10 mouse cellular contexts compared by ENCODE assay signal in the genomic region with DNA sequence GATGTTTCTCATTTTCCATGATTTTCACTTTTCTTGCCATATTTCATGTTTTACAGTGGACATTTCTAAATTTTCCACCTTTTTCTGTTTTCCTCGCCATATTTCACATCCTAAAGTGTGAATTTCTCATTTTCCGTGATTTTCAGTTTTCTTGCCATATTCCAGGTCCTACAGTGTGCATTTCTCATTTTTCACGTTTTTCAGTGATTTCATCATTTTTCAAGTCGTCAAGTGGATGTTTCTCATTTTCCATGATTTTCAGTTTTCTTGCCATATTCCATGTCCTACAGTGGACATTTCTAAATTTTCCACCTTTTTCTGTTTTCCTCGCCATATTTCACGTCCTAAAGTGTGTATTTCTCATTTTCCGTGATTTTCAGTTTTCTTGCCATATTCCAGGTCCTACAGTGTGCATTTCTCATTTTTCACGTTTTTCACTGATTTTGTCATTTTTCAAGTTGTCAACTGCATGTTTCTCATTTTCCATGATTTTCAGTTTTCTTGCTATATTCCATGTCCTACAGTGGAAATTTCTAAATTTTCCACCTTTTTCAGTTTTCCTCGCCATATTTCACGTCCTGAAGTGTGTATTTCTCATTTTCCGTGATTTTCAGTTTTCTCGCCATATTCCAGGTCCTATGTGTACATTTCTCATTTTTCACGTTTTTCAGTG. TPM values are rescaled to one million over a fixed set of nuclear protein-coding genes. Genes with fewer than 3 reads are reported as not detected.
DNase-seq lines count a peak whose midpoint lies in the region; ATAC-seq and TF ChIP-seq lines count a peak whose summit lies in the region.
"Not testable (repeated sequence)": the region's sequence is repeated elsewhere in the genome, so short reads cannot be mapped to it uniquely, and the experiment has no call there.
"Had no signal": no experiment of that assay in that cellular context is flagged by ENCODE, and none has a peak within 500 bp of the region (broad histone marks: within the 10 kb centered on the region; RNA-seq: fewer than 3 reads in every experiment).

TSS of gene Gm10718 (plus strand) at position 236 of the 673 bp plus-strand sequence.

- H3K36me3 ChIP-seq in liver, embryonic 13.5 days; thymus, adult 2 months (ENCODE audit: control insufficient read depth, insufficient read depth, low read length): not testable (repeated sequence)

- H3K27me3 ChIP-seq in liver, embryonic 13.5 days; thymus, adult 2 months (ENCODE audit: control insufficient read depth, insufficient read depth, low read length): not testable (repeated sequence)

- peak; percentile 63 for DNase-seq in T-cell, adult 2 months (ENCODE audit: low spot score)
- peak; percentile 2 to 8 for DNase-seq in cerebellum, postnatal 10 days
- DNase-seq in gastrocnemius, postnatal 10 days: peak; percentile 31
- DNase-seq in kidney, adult 11 months: peak; percentile 13
- DNase-seq in layer of hippocampus, adult 8-10 months (ENCODE audit: low spot score in 2 of 2): peak; percentile 20 to 37
- DNase-seq in liver, embryonic 13.5 days: peak; percentile 67
- peak; percentile 2 for DNase-seq in ovary, adult 18-20 months (ENCODE audit: low spot score)
- peak; percentile 6 for DNase-seq in thymus, adult 2 months

- 63% methylated on average over 12 of the region's 13 CpGs for WGBS in liver, embryonic 13.5 days (ENCODE audit: insufficient replicate concordance)
- 78% methylated on average over 12 of the region's 13 CpGs for WGBS in thymus, adult 2 months

- ATAC-seq in liver, embryonic 13.5 days (ENCODE audit: low read depth): not testable (repeated sequence)

- H3K4me3 ChIP-seq in liver, embryonic 13.5 days (replicated peaks); thymus, adult 2 months (ENCODE audit: control insufficient read depth, insufficient read depth, low read length): not testable (repeated sequence)

- H3K9me3 ChIP-seq in liver, embryonic 13.5 days (replicated peaks): not testable (repeated sequence)

- not testable (repeated sequence) for TF ChIP-seq CTCF in thymus, adult 2 months (IDR thresholded peaks at IDR 0.05; ENCODE audit: borderline replicate concordance, control insufficient read depth, extremely low read depth, insufficient read depth, low read length, poor library complexity)

- not testable (repeated sequence) for H3K9ac ChIP-seq in liver, embryonic 13.5 days

- H3K4me1 ChIP-seq in liver, embryonic 13.5 days (replicated peaks); thymus, adult 2 months (replicated peaks; ENCODE audit: control insufficient read depth, insufficient read depth, low read length): not testable (repeated sequence)

- H3K27ac ChIP-seq in liver, embryonic 13.5 days; thymus, adult 2 months (ENCODE audit: control insufficient read depth, insufficient read depth, low read length): not testable (repeated sequence)

- TF ChIP-seq POLR2A in thymus, adult 2 months (IDR thresholded peaks at IDR 0.05; ENCODE audit: control insufficient read depth, extremely low read depth, insufficient read depth, low read length, poor library complexity): not testable (repeated sequence)

- H3K4me2 ChIP-seq in liver, embryonic 13.5 days: not testable (repeated sequence)

RNA-seq across cellular contexts. Expression of gene Gm10718, which starts in this region (rescaled TPM):
- total RNA-seq in gastrocnemius, postnatal 10 days (2021): 1 to 10 TPM in 1 of 2 experiments, under 1 TPM in 1; 0.94 to 1.6 TPM
- total RNA-seq in layer of hippocampus, adult 8-10 months (2022): under 1 TPM in 2 of 4 experiments, not detected in 2; 0.68 to 0.81 TPM
- polyA plus RNA-seq in liver, embryonic 13.5 days (2015; fragmentation: Nextera tagmentation; extraction: Ambion mirVana): not detected in 2 replicates
- polyA plus RNA-seq in thymus, adult 2 months (2012; rRNA removed): 0.18 TPM in 1 of 2 replicates, not detected in the other
- polyA plus RNA-seq: gonadal fat pad, adult 2 months; lung, adult 2 months had no signal

Comparison
In these comparisons a context has a peak if more than half of its experiments do, and no peak if none do; other contexts are left out.
1. Peak in DNase-seq in layer of hippocampus, adult 8-10 months; RNA of the gene not detected or under 1 TPM.
2. Peak in DNase-seq in liver, embryonic 13.5 days; RNA of the gene not detected or under 1 TPM.
3. Peak in DNase-seq in thymus, adult 2 months; RNA of the gene not detected or under 1 TPM.
4. DNase-seq: peak in every context shown above with its lines; median percentile 67 in liver, embryonic 13.5 days; 63 in T-cell, adult 2 months; 31 in gastrocnemius, postnatal 10 days; 28 in layer of hippocampus, adult 8-10 months; 13 in kidney, adult 11 months; 6 in thymus, adult 2 months; 5 in cerebellum, postnatal 10 days; 2 in ovary, adult 18-20 months.